Comparison of ENCODE assay signal across 22 mouse cellular contexts in the genomic region with DNA sequence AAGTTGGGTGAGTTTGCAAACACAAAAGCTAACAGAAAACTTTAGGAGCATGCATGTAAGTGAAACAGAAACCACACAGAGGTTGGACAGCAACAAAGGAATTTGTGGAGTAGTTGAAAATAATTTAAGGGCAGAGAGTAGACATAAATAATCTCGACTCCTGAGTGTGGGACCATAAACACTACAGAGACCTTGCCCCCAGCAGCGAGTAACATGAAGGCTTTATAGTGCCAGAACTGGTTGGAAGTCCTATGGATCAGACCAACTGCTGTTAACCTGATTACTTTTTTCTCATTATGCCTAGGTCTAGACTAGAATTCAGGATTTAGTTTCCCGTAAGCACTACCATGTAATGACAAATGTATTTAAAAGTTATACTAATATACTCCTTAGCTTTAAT. TPM values are rescaled to one million over a fixed set of nuclear protein-coding genes. Genes with fewer than 3 reads are reported as not detected.
DNase-seq lines count a peak whose midpoint lies in the region; ATAC-seq and TF ChIP-seq lines count a peak whose summit lies in the region.
"Had no signal": no experiment of that assay in that cellular context is flagged by ENCODE, and none has a peak within 500 bp of the region (broad histone marks: within the 10 kb centered on the region; RNA-seq: fewer than 3 reads in every experiment).

No protein-coding gene starts in this region.

- WGBS in kidney, postnatal 0 days = 46% methylated on average over 3 of the region's 3 CpGs
- 51% methylated on average over 3 of the region's 3 CpGs for WGBS in kidney, embryonic 14.5 days
- WGBS in limb, embryonic 11.5 days = 12% methylated on average over 3 of the region's 3 CpGs
- WGBS in midbrain, embryonic 10.5 days = 66% methylated on average over 3 of the region's 3 CpGs

- no peaks in the 10 kb centered on the region for H3K4me1 ChIP-seq in kidney, postnatal 0 days (replicated peaks; ENCODE audit: insufficient read depth, low read length)
- H3K4me1 ChIP-seq in kidney, embryonic 14.5 days (ENCODE audit: control insufficient read depth, insufficient read depth, low read length) = no peaks in the 10 kb centered on the region
- no peaks in the 10 kb centered on the region for H3K4me1 ChIP-seq in limb, embryonic 11.5 days (ENCODE audit: control insufficient read depth, insufficient read depth, low read length)
- H3K4me1 ChIP-seq in midbrain, embryonic 10.5 days = no peaks in the 10 kb centered on the region
- H3K4me1 ChIP-seq: embryonic facial prominence, embryonic 10.5 days; embryonic facial prominence, embryonic 12.5 days; forebrain, embryonic 13.5 days; forebrain, embryonic 15.5 days had no signal

- no peak overlapping the region for H3K9ac ChIP-seq in kidney, postnatal 0 days (ENCODE audit: low read depth, low read length)
- H3K9ac ChIP-seq in kidney, embryonic 14.5 days (ENCODE audit: low read depth, low read length) = no peak overlapping the region
- no peak overlapping the region for H3K9ac ChIP-seq in limb, embryonic 11.5 days (ENCODE audit: low read length)
- H3K9ac ChIP-seq: embryonic facial prominence, embryonic 12.5 days; forebrain, embryonic 13.5 days; forebrain, embryonic 15.5 days; forebrain, postnatal 0 days had no signal

- no peaks in the 10 kb centered on the region for H3K36me3 ChIP-seq in kidney, postnatal 0 days (ENCODE audit: insufficient read depth, low read length)
- no peaks in the 10 kb centered on the region for H3K36me3 ChIP-seq in kidney, embryonic 14.5 days (ENCODE audit: control insufficient read depth, insufficient read depth, low read length)
- H3K36me3 ChIP-seq in limb, embryonic 11.5 days (ENCODE audit: control insufficient read depth, insufficient read depth, low read length) = no peaks in the 10 kb centered on the region
- no peaks in the 10 kb centered on the region for H3K36me3 ChIP-seq in midbrain, embryonic 10.5 days
- H3K36me3 ChIP-seq: embryonic facial prominence, embryonic 10.5 days; embryonic facial prominence, embryonic 12.5 days; forebrain, embryonic 15.5 days had no signal

- no peak overlapping the region for H3K4me2 ChIP-seq in kidney, postnatal 0 days (ENCODE audit: low read length)
- H3K4me2 ChIP-seq in kidney, embryonic 14.5 days (replicated peaks; ENCODE audit: low read depth, low read length) = no peak overlapping the region
- H3K4me2 ChIP-seq in limb, embryonic 11.5 days (ENCODE audit: low read depth, severe bottlenecking) = no peak overlapping the region
- H3K4me2 ChIP-seq: embryonic facial prominence, embryonic 12.5 days; forebrain, embryonic 13.5 days; forebrain, embryonic 15.5 days had no signal

- H3K27me3 ChIP-seq in kidney, postnatal 0 days (ENCODE audit: insufficient read depth, low read length) = no peaks in the 10 kb centered on the region
- no peaks in the 10 kb centered on the region for H3K27me3 ChIP-seq in kidney, embryonic 14.5 days (ENCODE audit: control insufficient read depth, insufficient read depth, low read length)
- no peaks in the 10 kb centered on the region for H3K27me3 ChIP-seq in limb, embryonic 11.5 days (ENCODE audit: control insufficient read depth, insufficient read depth, low read length)
- no peaks in the 10 kb centered on the region for H3K27me3 ChIP-seq in midbrain, embryonic 10.5 days (ENCODE audit: low read depth, poor library complexity, severe bottlenecking)
- H3K27me3 ChIP-seq: embryonic facial prominence, embryonic 12.5 days; forebrain, embryonic 13.5 days; forebrain, embryonic 15.5 days had no signal

- no peak overlapping the region for H3K4me3 ChIP-seq in kidney, postnatal 0 days (replicated peaks; ENCODE audit: low read depth, low read length)
- no peak overlapping the region for H3K4me3 ChIP-seq in kidney, embryonic 14.5 days (ENCODE audit: low read length)
- H3K4me3 ChIP-seq in limb, embryonic 11.5 days (ENCODE audit: low read depth, low read length) = no peak overlapping the region
- H3K4me3 ChIP-seq in midbrain, embryonic 10.5 days = no peak overlapping the region
- H3K4me3 ChIP-seq: embryonic facial prominence, embryonic 10.5 days; embryonic facial prominence, embryonic 12.5 days; forebrain, embryonic 13.5 days; forebrain, embryonic 15.5 days had no signal

- no peak for ATAC-seq in kidney, postnatal 0 days (replicated peaks; ENCODE audit: low FRiP score, low read depth)
- no peak for ATAC-seq in kidney, embryonic 14.5 days (ENCODE audit: low FRiP score, low TSS enrichment)
- ATAC-seq in limb, embryonic 11.5 days (ENCODE audit: insufficient number of reproducible peaks, low FRiP score, low TSS enrichment, low read depth) = peak; percentile 76
- ATAC-seq: forebrain, embryonic 13.5 days; forebrain, embryonic 15.5 days; forebrain, postnatal 0 days had no signal

- no peak overlapping the region for H3K27ac ChIP-seq in kidney, postnatal 0 days
- no peak overlapping the region for H3K27ac ChIP-seq in kidney, embryonic 14.5 days (ENCODE audit: low read depth, low read length)
- H3K27ac ChIP-seq in limb, embryonic 11.5 days (replicated peaks; ENCODE audit: low read depth, low read length) = no peak overlapping the region
- H3K27ac ChIP-seq in midbrain, embryonic 10.5 days (replicated peaks) = no peak overlapping the region
- H3K27ac ChIP-seq: embryonic facial prominence, embryonic 10.5 days; embryonic facial prominence, embryonic 12.5 days; forebrain, embryonic 13.5 days; forebrain, embryonic 15.5 days had no signal

- peak; percentile 3 for DNase-seq in kidney, postnatal 0 days (ENCODE audit: low spot score)
- DNase-seq in hindlimb bud, embryonic 11.5 days (ENCODE audit: extremely low spot score, low read depth, low spot score) = peak; percentile 42
- DNase-seq in limb, embryonic 11.5 days (ENCODE audit: low spot score) = peak; percentile 34
- no peak for DNase-seq in midbrain, embryonic 10.5 days (ENCODE audit: low spot score)
- no peak for DNase-seq in layer of hippocampus, adult 18-20 months (ENCODE audit: low spot score in 2 of 2)
- no peak for DNase-seq in layer of hippocampus, adult 9-10 months (ENCODE audit: low spot score)
- DNase-seq: adrenal gland, adult 2 months; adrenal gland, postnatal 10 days; adrenal gland, postnatal 25 days; cerebellum, adult 11 months; cerebellum, adult 18-20 months; cerebellum, adult 9-10 months; cerebellum, postnatal 10 days; cerebellum, postnatal 25 days; forebrain, postnatal 0 days had no signal

- no peak for TF ChIP-seq CTCF in kidney, postnatal 0 days (IDR thresholded peaks at IDR 0.05; ENCODE audit: low read depth)

- H3K9me3 ChIP-seq in kidney, postnatal 0 days (replicated peaks; ENCODE audit: low read length) = no peaks in the 10 kb centered on the region; the same call in 1 of the 2 replicates
- H3K9me3 ChIP-seq in kidney, embryonic 14.5 days (ENCODE audit: control insufficient read depth, low read length) = no peaks in the 10 kb centered on the region
- no peaks in the 10 kb centered on the region for H3K9me3 ChIP-seq in limb, embryonic 11.5 days (ENCODE audit: control insufficient read depth, low read length)
- no peaks in the 10 kb centered on the region for H3K9me3 ChIP-seq in midbrain, embryonic 10.5 days (replicated peaks)
- H3K9me3 ChIP-seq: embryonic facial prominence, embryonic 10.5 days; embryonic facial prominence, embryonic 12.5 days; forebrain, embryonic 13.5 days; forebrain, embryonic 15.5 days had no signal

RNA-seq across cellular contexts. Expression of a gene that starts 49.6 kb away (rescaled TPM):
- polyA plus RNA-seq in kidney, postnatal 0 days (2015; fragmentation: Nextera tagmentation; extraction: Ambion mirVana) = 7.2 and 8.7 TPM in 2 replicates
- polyA plus RNA-seq in kidney, embryonic 14.5 days (2014; fragmentation: Nextera tagmentation; extraction: Ambion mirVana) = 1.9 and 2.0 TPM in 2 replicates
- polyA plus RNA-seq in limb, embryonic 11.5 days (2014; fragmentation: Nextera tagmentation; extraction: Ambion mirVana) = 0.44 and 0.71 TPM in 2 replicates
- 1.9 and 2.1 TPM in 2 replicates for polyA plus RNA-seq in midbrain, embryonic 10.5 days (2016; fragmentation: Nextera tagmentation; extraction: Ambion mirVana)
- not detected for total RNA-seq in layer of hippocampus, adult 18-20 months (2021)
- total RNA-seq: MEL had no signal
- polyA plus RNA-seq: adrenal gland, adult 2 months; C2C12 had no signal

Comparison
In these comparisons a context has a peak if more than half of its experiments do, and no peak if none do; other contexts are left out.
1. DNase-seq: peak in kidney, postnatal 0 days (single experiment), hindlimb bud, embryonic 11.5 days (single experiment) and limb, embryonic 11.5 days (single experiment); none in midbrain, embryonic 10.5 days (single experiment), layer of hippocampus, adult 18-20 months (0 of 2) and layer of hippocampus, adult 9-10 months (single experiment).